Mouse (Mus musculus) gastrocnemius, adult 2 months (tissue): ENCODE results near the gene Meox1. TPM values are rescaled to one million over a fixed set of nuclear protein-coding genes. Genes with fewer than 3 reads are reported as not detected.

Experiments
- DNase-seq: peaks from one replicate; pipeline ENCODE4 v3.0.0; 2022
- H3K27ac ChIP-seq: fragments of 200-600 bp; 2 replicates; pipeline ENCODE4 v1.8.1; 2022; ENCODE audit warnings: mild to moderate bottlenecking
- H3K4me3 ChIP-seq: fragments of 200-600 bp; 2 replicates; pipeline ENCODE4 v1.8.1; 2022; ENCODE audit warnings: mild to moderate bottlenecking, moderate library complexity
- CTCF ChIP-seq: fragments of 200-600 bp; IDR thresholded peaks from 2 replicates; pipeline ENCODE4 v1.8.1; 2022; ENCODE audit warnings: antibody characterized with exemption, mild to moderate bottlenecking, moderate library complexity
- intact Hi-C: fragments of 180-260 bp; cut with DNase I; formaldehyde crosslinking; loops from one replicate; pipeline ENCODE4 v1.15.1; 2025
- total RNA-seq, 2 experiments: library from RNA; stranded (reverse); gene quantifications; 2 replicates each; pipeline ENCODE4 v1.2.3; 2021

Gene Meox1
- total RNA-seq, 2 experiments from 2014 or later = 1.1 to 4.7 TPM

DNA sequence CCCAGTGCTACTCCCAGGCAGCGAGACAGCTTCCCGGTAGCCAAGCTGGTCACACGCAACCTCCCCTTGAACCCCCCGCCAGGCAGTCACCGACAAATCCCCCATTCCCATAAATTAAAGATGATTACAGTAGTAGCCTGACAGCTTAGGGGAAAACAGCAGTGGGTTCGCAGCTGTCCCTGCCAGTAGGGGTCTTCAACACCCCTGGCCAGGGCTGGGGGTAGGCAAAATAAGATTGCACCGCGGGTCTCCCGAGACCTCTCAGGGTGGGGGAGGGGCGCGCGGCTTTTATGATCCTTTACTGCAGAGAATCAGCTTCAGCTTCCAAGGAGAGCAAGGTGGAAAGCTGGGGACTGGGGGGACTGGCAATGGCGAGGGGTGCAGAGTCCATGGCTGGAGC lies 4.4 kb downstream of the Meox1 start:
- peak overlapping the region; percentile 56 for H3K27ac ChIP-seq

DNA sequence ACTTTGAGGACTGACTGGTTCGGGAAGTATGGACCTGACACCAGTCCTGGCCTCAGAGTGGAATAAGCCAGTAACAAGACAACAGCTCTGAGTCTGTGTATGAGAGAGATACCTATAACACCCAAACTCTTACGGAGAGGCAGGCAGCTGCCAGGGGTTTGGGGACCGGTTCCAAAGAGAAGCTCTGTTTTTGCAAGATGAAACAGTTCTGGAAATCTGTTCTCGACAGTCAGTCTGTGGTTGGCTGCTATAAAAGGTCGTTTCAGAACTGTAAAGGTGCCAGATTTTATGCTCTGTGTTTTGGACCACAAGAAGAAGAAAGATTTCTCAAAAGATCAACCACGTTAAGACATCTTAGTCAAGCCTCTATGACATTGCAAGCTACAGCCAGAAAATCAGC lies 5.4 kb downstream of the Meox1 start:
- H3K27ac ChIP-seq = peak overlapping the region; percentile 56
- intact Hi-C loops = no loop called here
- no peak for DNase-seq
- 0 out of 2 replicates have a peak overlapping the region, but pooled peaks have one; percentile 17 for H3K4me3 ChIP-seq
- no peak for TF ChIP-seq CTCF

More for the DNA sequence above, 4.4 kb downstream of the Meox1 start:
- no peak for TF ChIP-seq CTCF
- peak overlapping the region; percentile 15 for H3K4me3 ChIP-seq
- no peak for DNase-seq
- intact Hi-C loops = loop anchor here (5.0 kb wide), 1 partner anchor 37 kb away; no protein-coding TSS in a partner anchor

DNA sequence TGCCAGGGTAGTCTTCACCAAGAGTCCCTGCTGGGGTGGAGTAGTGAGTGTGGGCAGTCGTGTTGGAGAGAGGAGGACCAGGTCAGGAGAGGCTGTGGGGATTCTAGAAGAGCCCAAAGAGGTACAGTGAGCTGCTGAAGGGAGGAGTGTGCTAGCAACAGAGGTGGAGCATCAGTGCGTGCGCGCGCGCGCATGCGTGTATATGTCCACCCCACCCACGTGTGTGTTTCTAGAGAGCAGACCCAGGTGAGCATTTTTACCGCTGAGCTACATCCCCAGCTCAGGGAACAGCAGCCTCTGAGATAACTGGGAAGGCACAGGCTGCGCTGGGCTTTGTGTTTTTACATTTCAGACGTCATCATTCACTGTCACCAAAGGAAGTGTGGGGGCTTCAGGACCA lies 7.7 kb downstream of the Meox1 start:
- H3K4me3 ChIP-seq = no peak overlapping the region
- intact Hi-C loops = no loop called here
- peak overlapping the region; percentile 46 for H3K27ac ChIP-seq
- DNase-seq = no peak
- no peak for TF ChIP-seq CTCF

DNA sequence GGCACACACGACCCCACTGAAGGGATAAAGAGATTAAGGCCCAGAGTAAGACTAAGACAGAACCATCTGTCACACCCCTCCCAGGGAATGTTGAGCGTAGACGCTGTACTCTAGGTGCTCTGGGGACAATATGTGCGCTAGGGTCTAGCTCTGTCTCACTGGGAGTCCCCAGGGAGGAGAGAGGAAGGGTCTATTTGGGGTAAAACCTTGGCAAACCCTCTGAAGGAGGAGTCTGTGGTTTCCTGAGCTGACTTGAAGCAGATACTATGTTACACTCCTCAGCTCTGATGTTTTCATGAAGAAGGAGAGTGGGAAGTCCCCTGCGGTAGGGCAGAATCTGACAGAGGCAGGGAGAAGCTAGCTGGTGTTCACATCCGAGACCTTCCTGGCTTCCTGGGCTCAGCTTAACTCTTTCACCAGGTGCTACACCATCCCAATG lies 8.3 kb downstream of the Meox1 start:
- peak overlapping the region; percentile 46 for H3K27ac ChIP-seq
- TF ChIP-seq CTCF = no peak
- no peak for DNase-seq
- intact Hi-C loops = no loop called here
- H3K4me3 ChIP-seq = no peak overlapping the region

DNA sequence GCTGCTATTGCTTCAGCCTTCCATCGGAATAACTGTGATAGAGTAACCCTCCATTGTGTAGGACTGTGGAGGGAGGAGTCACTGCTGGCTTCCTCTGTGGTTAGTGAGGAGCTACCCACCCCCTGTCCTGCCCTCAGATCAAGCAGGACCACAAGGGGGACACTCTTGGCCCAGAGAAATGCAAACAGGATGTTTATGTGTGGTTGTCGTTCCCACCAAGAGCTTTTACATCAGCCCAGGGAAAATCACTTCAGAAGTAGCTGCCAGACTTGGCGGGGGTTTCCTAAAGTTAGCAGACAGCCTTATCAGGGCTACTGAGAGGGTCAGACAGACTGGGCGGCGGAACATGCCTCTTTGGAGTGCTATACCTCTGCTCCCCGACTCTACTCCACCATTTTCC lies 8.9 kb downstream of the Meox1 start:
- TF ChIP-seq CTCF = no peak
- peak overlapping the region; percentile 46 for H3K27ac ChIP-seq
- no peak for DNase-seq
- no peak overlapping the region for H3K4me3 ChIP-seq
- intact Hi-C loops = no loop called here

DNA sequence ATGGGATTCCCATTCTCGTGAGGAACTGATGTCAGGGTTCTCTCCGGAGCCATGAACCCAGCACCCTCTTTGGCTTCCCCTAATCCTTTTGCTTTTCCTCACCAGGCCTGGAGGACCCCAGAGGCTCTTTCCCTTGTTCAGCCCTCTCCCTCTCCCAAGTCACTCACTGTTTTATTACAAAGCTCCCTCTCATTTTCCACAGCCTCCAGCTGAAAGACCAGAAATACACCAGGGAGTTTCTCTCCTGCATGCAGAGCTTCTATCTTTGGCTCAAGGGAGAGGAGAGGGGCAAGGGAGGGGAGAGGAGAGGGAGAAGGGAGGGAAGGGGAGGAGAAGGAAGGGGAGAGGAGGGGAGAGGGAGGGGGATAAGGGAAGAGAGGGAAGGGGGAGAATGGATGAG lies 10.3 kb downstream of the Meox1 start:
- TF ChIP-seq CTCF = no peak
- Histone ChIP-seq H3K4me3 (no peak overlapping the region), H3K27ac (peak overlapping the region; percentile 85; the same call in 1 of the 2 replicates)
- intact Hi-C loops = loop anchor here (5.0 kb wide), 1 partner anchor 52 kb away; no protein-coding TSS in a partner anchor
- no peak for DNase-seq

DNA sequence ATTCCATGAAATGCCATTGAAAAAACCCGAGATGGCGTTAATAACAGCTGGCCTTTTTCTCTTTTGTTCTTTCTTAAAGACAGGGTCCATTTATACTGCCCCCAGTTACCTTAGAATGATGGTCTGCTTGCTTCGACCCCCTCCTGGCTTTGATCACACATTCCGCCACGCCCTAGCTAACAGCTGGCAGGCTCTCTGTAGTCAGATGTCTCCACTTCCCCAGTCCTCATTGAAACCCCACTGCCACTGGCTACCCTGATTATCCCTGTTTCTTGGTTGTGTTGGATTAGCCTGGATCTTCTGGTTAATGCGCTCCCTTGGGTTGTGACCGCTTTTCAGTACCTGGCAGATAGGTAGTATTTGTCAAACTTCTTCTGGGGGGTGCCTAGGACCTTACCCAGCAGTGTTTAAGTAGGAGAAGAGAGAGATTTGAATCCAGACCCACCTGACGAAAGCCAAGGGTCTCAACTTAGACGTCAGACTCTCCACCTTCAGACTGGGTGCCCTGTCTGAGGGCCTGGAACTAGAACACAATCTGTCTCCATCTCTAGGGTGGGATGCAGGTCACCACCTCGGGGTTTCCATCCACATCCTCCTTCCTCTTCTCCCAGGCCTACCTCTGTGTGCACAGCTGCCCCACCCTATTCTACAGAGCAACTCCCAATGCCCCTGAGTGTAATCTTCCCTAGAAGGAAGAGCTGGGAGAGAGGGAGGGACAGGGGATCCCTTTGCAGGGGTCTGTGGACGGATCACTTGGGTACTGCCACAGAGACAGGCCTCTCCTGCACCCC lies 11.5 kb downstream of the Meox1 start:
- intact Hi-C loops = loop anchor here (5.0 kb wide), 1 partner anchor 50 kb away; no protein-coding TSS in a partner anchor
- no peak for TF ChIP-seq CTCF
- peak overlapping the region; percentile 85 for H3K27ac ChIP-seq
- no peak for DNase-seq
- no peak overlapping the region for H3K4me3 ChIP-seq

DNA sequence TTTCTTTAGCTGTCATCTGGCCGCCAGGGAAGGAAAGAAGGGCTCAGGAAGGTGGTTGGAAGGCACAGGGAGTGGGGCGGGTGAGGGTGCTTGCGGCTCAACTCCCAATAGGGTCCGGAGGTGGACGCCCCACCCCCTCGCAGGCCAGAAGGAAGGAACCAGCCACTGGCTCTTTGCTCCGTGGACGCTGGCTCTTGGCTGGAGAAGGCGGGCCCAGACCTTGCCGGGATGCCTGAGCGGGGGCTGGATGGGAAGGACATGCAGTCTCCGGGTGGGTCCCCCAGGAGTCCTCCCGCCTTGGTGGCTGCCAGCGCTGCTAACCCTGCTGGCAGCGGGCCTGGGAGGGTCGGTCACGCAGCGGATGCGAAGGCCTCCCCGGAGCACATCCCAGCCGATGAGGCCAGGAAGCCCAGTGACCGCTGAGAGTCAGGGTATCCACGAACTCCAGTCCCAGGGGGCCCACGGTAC lies 12.5 kb downstream of the Meox1 start:
- Histone ChIP-seq H3K4me3 (peak overlapping the region; percentile 52), H3K27ac (peak overlapping the region; percentile 85)
- TF ChIP-seq CTCF = no peak
- intact Hi-C loops = loop anchor here (5.0 kb wide), 1 partner anchor 49 kb away; no protein-coding TSS in a partner anchor
- DNase-seq = peak; percentile 93

DNA sequence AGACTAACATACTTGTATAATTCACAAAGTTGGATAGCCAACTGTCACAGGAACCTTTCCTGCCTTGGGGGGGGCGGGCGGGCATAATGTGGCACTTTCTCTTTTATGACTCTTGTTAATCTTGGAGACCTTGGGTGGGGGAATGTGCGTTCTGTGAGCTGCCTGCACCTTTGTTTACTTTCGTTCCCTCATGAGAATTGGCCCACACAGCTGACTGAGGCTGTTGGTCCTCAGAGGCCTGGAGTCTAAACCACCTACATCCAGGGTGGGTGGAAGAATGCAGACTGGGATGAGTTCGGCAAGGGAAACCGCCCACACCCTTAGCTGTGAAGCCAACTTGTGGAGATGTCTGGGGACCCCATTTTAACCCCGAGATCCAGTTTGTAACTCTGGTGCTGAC lies 13.0 kb downstream of the Meox1 start:
- Histone ChIP-seq H3K27ac (peak overlapping the region; percentile 85), H3K4me3 (peak overlapping the region; percentile 52)
- no peak for TF ChIP-seq CTCF
- intact Hi-C loops = loop anchor here (5.0 kb wide), 1 partner anchor 49 kb away; no protein-coding TSS in a partner anchor
- no peak for DNase-seq

DNA sequence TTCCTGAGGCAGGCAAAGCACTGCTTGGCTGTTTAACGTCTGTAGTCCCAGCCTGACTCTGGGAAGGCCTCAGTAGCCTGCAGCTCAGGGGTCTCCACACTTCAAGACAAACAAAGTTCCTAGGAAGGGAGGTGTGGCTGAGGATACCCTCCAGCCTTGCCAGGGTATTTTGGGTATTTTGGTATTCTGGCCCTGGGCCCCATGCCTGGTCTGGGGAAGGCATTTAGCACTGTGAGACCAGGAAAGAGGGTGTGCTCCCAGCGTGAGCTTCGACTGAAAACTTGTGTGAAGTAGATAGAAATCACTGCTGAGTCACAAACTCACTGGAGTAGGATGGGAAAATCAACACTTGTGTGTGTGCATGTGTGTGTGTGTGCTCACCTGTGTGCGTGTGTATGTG lies 14.5 kb downstream of the Meox1 start:
- DNase-seq = no peak
- intact Hi-C loops = loop anchor here (5.0 kb wide), 1 partner anchor 47 kb away; no protein-coding TSS in a partner anchor
- H3K4me3 ChIP-seq = no peak overlapping the region
- peak overlapping the region; percentile 31 for H3K27ac ChIP-seq
- TF ChIP-seq CTCF = no peak

DNA sequence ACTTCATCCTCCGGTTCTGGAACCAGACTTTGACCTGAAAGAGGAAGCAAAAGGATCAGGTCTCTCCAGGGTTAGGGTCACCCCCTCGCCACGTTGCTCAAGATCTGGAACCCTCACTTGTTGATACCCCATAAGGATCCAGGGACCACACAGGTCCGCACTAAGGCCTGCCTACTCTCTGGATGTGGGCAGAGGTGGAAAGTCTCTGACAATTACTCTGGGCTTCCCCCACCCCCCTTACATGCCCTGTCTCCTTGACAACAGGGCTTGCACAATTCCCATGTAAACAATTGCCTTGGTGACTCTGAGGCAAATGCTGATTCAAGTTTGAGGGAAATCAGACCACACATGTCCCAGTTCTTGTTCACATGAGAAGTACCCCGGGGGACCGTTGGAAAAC lies 15.5 kb downstream of the Meox1 start:
- Histone ChIP-seq H3K27ac (no peak overlapping the region), H3K4me3 (no peak overlapping the region)
- no peak for DNase-seq
- intact Hi-C loops = no loop called here
- TF ChIP-seq CTCF = no peak

DNA sequence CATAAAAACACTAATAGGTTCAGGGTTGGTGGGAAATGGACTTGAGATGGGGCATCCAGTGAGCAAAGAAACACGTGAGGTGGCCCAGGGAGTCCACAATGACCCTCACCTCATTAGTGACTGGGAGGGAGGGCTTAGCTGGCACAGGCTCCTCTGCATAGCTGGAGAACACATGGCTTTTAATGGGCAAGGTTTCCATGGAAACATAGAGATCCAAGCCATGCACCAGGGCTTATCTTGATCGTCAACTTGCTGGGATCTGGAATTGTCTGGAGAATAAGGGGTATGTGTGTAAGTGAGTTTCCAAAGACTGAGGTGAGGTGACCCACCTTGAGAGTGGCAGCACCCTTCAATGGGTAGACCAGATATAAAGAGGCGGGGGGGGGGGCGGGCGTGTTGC lies 19.2 kb downstream of the Meox1 start:
- Histone ChIP-seq H3K27ac (no peak overlapping the region), H3K4me3 (no peak overlapping the region)
- intact Hi-C loops = no loop called here
- TF ChIP-seq CTCF = no peak
- DNase-seq = no peak

DNA sequence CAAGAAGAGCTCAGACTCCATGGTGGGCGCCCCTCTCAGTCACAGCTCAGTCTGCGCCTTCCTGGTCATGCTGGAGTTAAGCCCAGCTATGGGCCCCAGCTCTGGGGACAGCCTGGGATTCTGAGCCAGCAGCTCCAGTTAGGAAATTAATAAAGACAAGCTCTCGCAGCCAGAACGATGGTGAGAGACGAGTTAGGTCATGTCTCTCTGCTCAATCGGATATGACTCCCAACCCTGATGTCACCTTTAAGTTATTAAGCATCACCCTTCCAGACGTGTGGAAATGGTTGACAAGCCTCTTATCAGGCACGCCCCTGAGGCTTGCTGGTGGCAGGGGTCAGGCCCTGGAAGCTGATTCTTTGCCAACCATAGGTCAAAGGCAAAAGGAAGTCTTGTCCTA lies 20.3 kb downstream of the Meox1 start:
- Histone ChIP-seq H3K27ac (0 out of 2 replicates have a peak overlapping the region, but pooled peaks have one; percentile 39), H3K4me3 (no peak overlapping the region)
- no peak for TF ChIP-seq CTCF
- intact Hi-C loops = no loop called here
- DNase-seq = peak; percentile 43
